Mouse (Mus musculus) liver, embryonic 16.5 days (tissue): ENCODE measurements at regions not wholly inside any gene's neighbourhood (a gene's known extent, or its start where the extent isn't known, plus 50 kb on each side); places are given as distances from the start of the nearest gene placed in this dataset.

Source experiments
- ATAC-seq: fragments of 200-750 bp; cut with Nextera tagmentation; 2 replicates; pipeline ENCODE4 v1.8.0; 2017; ENCODE audit warnings: low read depth, mild to moderate bottlenecking, moderate number of reproducible peaks, moderate library complexity
- H3K27ac ChIP-seq: fragments of 300-500 bp; sonication (generic); 2 replicates; pipeline ENCODE4 v1.5.1; 2014; ENCODE audit warnings: mild to moderate bottlenecking, low read length
- H3K27me3 ChIP-seq: fragments of 300-500 bp; sonication (generic); 2 replicates; pipeline ENCODE4 v1.6.1; 2014; ENCODE audit warnings: low read depth, low read length, mixed read lengths; ENCODE audit not compliant: control insufficient read depth, insufficient read depth
- H3K36me3 ChIP-seq: fragments of 300-500 bp; sonication (generic); 2 replicates; pipeline ENCODE4 v1.6.1; 2014; ENCODE audit warnings: mild to moderate bottlenecking; ENCODE audit not compliant: control insufficient read depth, insufficient read depth
- H3K4me1 ChIP-seq: fragments of 300-500 bp; sonication (generic); 2 replicates; pipeline ENCODE4 v1.6.1; 2014; ENCODE audit warnings: low read depth, low read length, mixed read lengths; ENCODE audit not compliant: control insufficient read depth
- H3K4me2 ChIP-seq: fragments of 300-500 bp; sonication (generic); 2 replicates; pipeline ENCODE4 v1.6.1; 2014; ENCODE audit warnings: low read depth, low read length, mixed read lengths
- H3K4me3 ChIP-seq: fragments of 300-500 bp; sonication (generic); 2 replicates; pipeline ENCODE4 v1.5.1; 2014; ENCODE audit warnings: low read depth, mild to moderate bottlenecking, low read length
- H3K9ac ChIP-seq: fragments of 300-500 bp; sonication (generic); 2 replicates; pipeline ENCODE4 v1.6.1; 2014; ENCODE audit warnings: low read depth, low read length
- H3K9me3 ChIP-seq: fragments of 300-500 bp; sonication (generic); replicated peaks from 2 replicates; pipeline ENCODE4 v1.6.1; 2016; ENCODE audit warnings: low read length; ENCODE audit not compliant: control insufficient read depth
- WGBS: fragments of 180-500 bp; shearing (Covaris S2); extraction: QIAGEN DNeasy Blood & Tissue Kit; methylation state at CpG from one replicate; pipeline ENCODE4 v1.1.7; 2014; ENCODE audit not compliant: insufficient replicate concordance; 5-methylcytosine and 5-hydroxymethylcytosine counted together

- WGBS = 55% methylated on average over 4 of the region's 4 CpGs
Measured at GRCm38 (mm10) chr1:73535726-73536265, 520.1 kb upstream of the Tnp1 start.

DNA sequence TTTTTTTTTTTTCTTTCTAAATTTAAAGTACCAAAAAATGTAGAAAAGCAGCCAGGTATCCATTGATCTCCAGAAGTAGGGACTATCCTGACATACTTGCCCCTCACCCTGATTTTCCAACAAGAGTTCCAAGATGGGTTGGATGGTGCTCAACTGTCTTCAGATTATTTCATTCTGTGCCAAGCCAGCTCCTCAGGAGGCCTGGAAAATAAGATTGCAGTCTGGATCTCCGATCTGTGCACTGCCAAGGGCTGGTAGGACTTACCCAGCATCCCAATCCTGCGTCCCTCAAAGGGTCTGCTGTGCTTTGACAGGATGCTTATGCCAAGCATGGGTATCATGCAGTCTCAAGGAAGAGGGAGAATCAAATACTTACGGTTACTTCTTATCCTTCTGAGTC, 517.8 kb upstream of the Tnp1 start:
- Histone ChIP-seq H3K4me2 (no peak overlapping the region), H3K36me3 (no peaks in the 10 kb centered on the region), H3K4me3 (no peak overlapping the region), H3K9ac (no peak overlapping the region), H3K27ac (no peak overlapping the region), H3K27me3 (no peaks in the 10 kb centered on the region), H3K9me3 (no peaks in the 10 kb centered on the region), H3K4me1 (no peaks in the 10 kb centered on the region)
- 60% methylated on average over 3 of the region's 3 CpGs for WGBS
- no peak for ATAC-seq

More at GRCm38 (mm10) chr1:73535726-73536265, 520.1 kb upstream of the Tnp1 start:
- Histone ChIP-seq H3K9ac (no peak overlapping the region), H3K9me3 (no peaks in the 10 kb centered on the region), H3K4me1 (no peaks in the 10 kb centered on the region), H3K36me3 (no peaks in the 10 kb centered on the region), H3K27ac (no peak overlapping the region), H3K4me2 (no peak overlapping the region), H3K4me3 (no peak overlapping the region), H3K27me3 (no peaks in the 10 kb centered on the region)
- no peak for ATAC-seq

GRCm38 (mm10) chr1:73532316-73532715, 516.6 kb upstream of the Tnp1 start:
- Histone ChIP-seq H3K27ac (no peak overlapping the region), H3K27me3 (no peaks in the 10 kb centered on the region), H3K4me2 (no peak overlapping the region), H3K4me3 (no peak overlapping the region), H3K36me3 (no peaks in the 10 kb centered on the region), H3K9ac (no peak overlapping the region), H3K9me3 (no peaks in the 10 kb centered on the region), H3K4me1 (no peaks in the 10 kb centered on the region)
- no peak for ATAC-seq
- 76% methylated on average over 4 of the region's 4 CpGs for WGBS

DNA sequence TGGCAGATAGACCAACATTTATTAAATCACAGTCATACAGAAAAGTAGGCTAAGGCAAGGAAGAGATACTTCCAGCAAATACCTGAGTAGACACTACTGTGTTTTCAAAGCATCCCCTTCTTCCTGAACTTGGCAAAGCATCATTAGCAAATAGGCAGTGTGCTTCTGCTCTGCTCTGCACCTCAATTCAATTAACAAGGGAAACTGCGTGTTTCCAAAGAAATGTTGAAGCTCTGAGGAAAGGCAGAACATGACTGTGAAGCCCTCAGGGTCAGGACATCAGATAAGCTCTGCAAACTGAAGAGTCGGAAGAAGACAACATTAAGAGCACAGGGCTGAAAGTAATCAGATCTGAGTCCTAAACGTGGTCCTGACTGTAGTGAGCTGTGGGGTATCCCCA, 516.1 kb upstream of the Tnp1 start:
- 47% methylated on average over 3 of the region's 3 CpGs for WGBS
- Histone ChIP-seq H3K27ac (no peak overlapping the region), H3K9me3 (no peaks in the 10 kb centered on the region), H3K4me3 (no peak overlapping the region), H3K27me3 (no peaks in the 10 kb centered on the region), H3K9ac (no peak overlapping the region), H3K36me3 (no peaks in the 10 kb centered on the region), H3K4me1 (no peaks in the 10 kb centered on the region), H3K4me2 (no peak overlapping the region)
- no peak for ATAC-seq

GRCm38 (mm10) chr1:73530326-73530725, 514.6 kb upstream of the Tnp1 start:
- Histone ChIP-seq H3K27ac (no peak overlapping the region), H3K9me3 (no peaks in the 10 kb centered on the region), H3K4me1 (no peaks in the 10 kb centered on the region), H3K4me3 (no peak overlapping the region), H3K36me3 (no peaks in the 10 kb centered on the region), H3K4me2 (no peak overlapping the region), H3K27me3 (no peaks in the 10 kb centered on the region), H3K9ac (no peak overlapping the region)
- ATAC-seq = no peak
- WGBS = 43% methylated on average over 2 of the region's 2 CpGs

DNA sequence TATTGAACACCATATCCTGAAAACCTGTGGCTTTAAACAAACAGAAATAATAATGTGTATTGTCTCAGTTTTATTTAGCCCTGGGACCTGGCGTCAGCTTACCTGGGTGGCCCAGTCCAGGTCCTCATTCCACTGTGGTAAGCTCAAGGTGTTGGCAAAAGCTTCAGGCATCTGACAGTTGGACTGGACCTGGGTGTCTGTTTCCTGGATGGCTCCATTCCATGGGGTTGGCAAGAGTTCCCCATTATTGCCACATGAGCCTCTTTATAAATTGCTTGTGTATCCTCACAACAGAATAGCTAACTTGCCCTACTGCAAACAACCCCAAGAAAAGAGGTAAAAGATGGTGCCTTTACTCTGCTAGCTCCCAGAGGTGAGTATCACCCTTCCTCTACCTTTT, 512.9 kb upstream of the Tnp1 start:
- no peaks in the 10 kb centered on the region for H3K36me3 ChIP-seq
- H3K4me3 ChIP-seq = no peak overlapping the region
- no peak for ATAC-seq
- H3K9me3 ChIP-seq = no peaks in the 10 kb centered on the region
- H3K27ac ChIP-seq = no peak overlapping the region
- H3K4me1 ChIP-seq = no peaks in the 10 kb centered on the region
- H3K4me2 ChIP-seq = no peak overlapping the region
- H3K9ac ChIP-seq = no peak overlapping the region
- WGBS = 62% methylated on average over 1 of the region's 1 CpGs
- H3K27me3 ChIP-seq = no peaks in the 10 kb centered on the region

- WGBS = 61% methylated on average over 8 of the region's 8 CpGs
- no peak for ATAC-seq
- Histone ChIP-seq H3K4me3 (no peak overlapping the region), H3K4me2 (no peak overlapping the region), H3K27me3 (no peaks in the 10 kb centered on the region), H3K36me3 (no peaks in the 10 kb centered on the region), H3K4me1 (no peaks in the 10 kb centered on the region), H3K9me3 (0 out of 2 replicates have a peak, but pooled peaks cover 2% of the 10 kb centered on the region), H3K9ac (no peak overlapping the region), H3K27ac (no peak overlapping the region)
Measured at GRCm38 (mm10) chr1:73516441-73516840, 500.7 kb upstream of the Tnp1 start.

- H3K27ac ChIP-seq = no peak overlapping the region
- H3K9ac ChIP-seq = no peak overlapping the region
- 0 out of 2 replicates have a peak, but pooled peaks cover 2% of the 10 kb centered on the region for H3K9me3 ChIP-seq
- H3K4me3 ChIP-seq = no peak overlapping the region
- no peaks in the 10 kb centered on the region for H3K27me3 ChIP-seq
- no peaks in the 10 kb centered on the region for H3K36me3 ChIP-seq
- WGBS = 67% methylated on average over 5 of the region's 5 CpGs
- no peak for ATAC-seq
- H3K4me2 ChIP-seq = no peak overlapping the region
- no peaks in the 10 kb centered on the region for H3K4me1 ChIP-seq
Measured at GRCm38 (mm10) chr1:73515781-73516180, 500.1 kb upstream of the Tnp1 start.

- Histone ChIP-seq H3K36me3 (no peaks in the 10 kb centered on the region), H3K4me1 (no peaks in the 10 kb centered on the region), H3K4me3 (no peak overlapping the region), H3K27ac (no peak overlapping the region), H3K9me3 (0 out of 2 replicates have a peak, but pooled peaks cover 2% of the 10 kb centered on the region), H3K4me2 (no peak overlapping the region), H3K27me3 (no peaks in the 10 kb centered on the region), H3K9ac (no peak overlapping the region)
- ATAC-seq = no peak
- 47% methylated on average over 5 of the region's 5 CpGs for WGBS
Measured at GRCm38 (mm10) chr1:73513822-73514221, 498.1 kb upstream of the Tnp1 start.
